Mouse (Mus musculus) C2C12 (cell line): Measurements from ENCODE around the gene Gm20388. TPM values are rescaled to one million over a fixed set of nuclear protein-coding genes. Genes with fewer than 3 reads are reported as not detected.

Source experiments
- H3K27me3 ChIP-seq: one replicate; pipeline ENCODE4 v1.6.1; 2011; ENCODE audit not compliant: control insufficient read depth, insufficient read depth, insufficient read length
- H3K36me3 ChIP-seq: one replicate; pipeline ENCODE4 v1.6.1; 2011; ENCODE audit not compliant: control insufficient read depth, insufficient read depth
- H3K4me3 ChIP-seq: one replicate; pipeline ENCODE4 v1.5.1; 2011; ENCODE audit warnings: mild to moderate bottlenecking, control low read depth; ENCODE audit not compliant: poor library complexity, insufficient read depth, severe bottlenecking
- H3K79me2 ChIP-seq: one replicate; pipeline ENCODE4 v1.6.1; 2011; ENCODE audit not compliant: control insufficient read depth, insufficient read depth
- H3K79me3 ChIP-seq: one replicate; pipeline ENCODE4 v1.6.1; 2011; ENCODE audit warnings: low read depth, control low read depth
- H3ac ChIP-seq: one replicate; pipeline ENCODE3; 2011; ENCODE audit warnings: low read depth; ENCODE audit not compliant: control insufficient read depth, insufficient read length
- CEBPB ChIP-seq: IDR thresholded peaks from one replicate; pipeline ENCODE4 v1.6.1; 2011; ENCODE audit warnings: low read depth, mild to moderate bottlenecking, control low read depth, moderate library complexity
- CTCF ChIP-seq: IDR thresholded peaks from one replicate; pipeline ENCODE4 v1.5.1; 2011; ENCODE audit not compliant: control insufficient read depth, insufficient read depth, insufficient read length
- FOSL1 ChIP-seq: IDR thresholded peaks from one replicate; pipeline ENCODE4 v1.8.0; 2011; ENCODE audit warnings: mild to moderate bottlenecking, low read length; ENCODE audit not compliant: poor library complexity, insufficient read depth, severe bottlenecking
- MAX ChIP-seq: IDR thresholded peaks from one replicate; pipeline ENCODE4 v1.6.1; 2011; ENCODE audit warnings: mild to moderate bottlenecking, control low read depth
- MYOD1 ChIP-seq: IDR thresholded peaks from one replicate; pipeline ENCODE4 v1.6.1; 2011; ENCODE audit warnings: low read depth; ENCODE audit not compliant: control insufficient read depth, insufficient read length
- MYOG ChIP-seq: IDR thresholded peaks from one replicate; pipeline ENCODE4 v1.6.1; 2011; ENCODE audit not compliant: control insufficient read depth, insufficient read length; ENCODE audit errors: extremely low read depth
- USF1 ChIP-seq: IDR thresholded peaks from one replicate; pipeline ENCODE4 v1.6.1; 2011; ENCODE audit warnings: low read depth, mild to moderate bottlenecking, control low read depth, moderate library complexity
- polyA plus RNA-seq: library from polyadenylated mRNA; unstranded; fragments of >200 nt; fragmentation: generic; extraction: Trizol; gene quantifications from one replicate; pipeline ENCODE4 v1.2.1, GENCODE M21; 2012; ENCODE audit warnings: missing spikeins

Gm20388 gene
- polyA plus RNA-seq, 1 experiment = 15.0 TPM

- no peak for TF ChIP-seq MYOD1
- TF ChIP-seq CEBPB = no peak
- TF ChIP-seq USF1 = no peak
- no peak for TF ChIP-seq MAX
- TF ChIP-seq MYOG = no peak
- TF ChIP-seq FOSL1 = no peak
Measured at GRCm38 (mm10) chr8:121804829-121805228, 1894.2 kb downstream of the Gm20388 start.

GRCm38 (mm10) chr8:121806126-121806525 lies 1895.5 kb downstream of the Gm20388 start:
- no peaks in the 10 kb centered on the region for H3K79me3 ChIP-seq
- TF ChIP-seq FOSL1 (no peak), MYOG (no peak), MAX (no peak), MYOD1 (no peak), CEBPB (no peak), USF1 (no peak), CTCF (no peak)
- peaks cover 18% of the 10 kb centered on the region for H3K36me3 ChIP-seq
- no peak overlapping the region for H3ac ChIP-seq
- no peaks in the 10 kb centered on the region for H3K79me2 ChIP-seq
- no peak overlapping the region for H3K4me3 ChIP-seq
- no peaks in the 10 kb centered on the region for H3K27me3 ChIP-seq

More at GRCm38 (mm10) chr8:121804829-121805228, 1894.2 kb downstream of the Gm20388 start:
- Histone ChIP-seq H3K27me3 (no peaks in the 10 kb centered on the region), H3K36me3 (peaks cover 16% of the 10 kb centered on the region), H3K79me2 (no peaks in the 10 kb centered on the region), H3ac (no peak overlapping the region), H3K4me3 (no peak overlapping the region), H3K79me3 (no peaks in the 10 kb centered on the region)

- TF ChIP-seq MYOG (no peak), USF1 (no peak), CEBPB (no peak), FOSL1 (no peak), MYOD1 (no peak), CTCF (no peak), MAX (no peak)
- Histone ChIP-seq H3K79me2 (no peaks in the 10 kb centered on the region), H3K27me3 (no peaks in the 10 kb centered on the region), H3K4me3 (no peak overlapping the region), H3K79me3 (no peaks in the 10 kb centered on the region), H3ac (no peak overlapping the region), H3K36me3 (peaks cover 26% of the 10 kb centered on the region)
Measured at GRCm38 (mm10) chr8:121808032-121808431, 1897.4 kb downstream of the Gm20388 start.

- H3K27me3 ChIP-seq = no peaks in the 10 kb centered on the region
- peaks cover 27% of the 10 kb centered on the region for H3K36me3 ChIP-seq
- H3K4me3 ChIP-seq = no peak overlapping the region
- no peak overlapping the region for H3ac ChIP-seq
- no peaks in the 10 kb centered on the region for H3K79me2 ChIP-seq
- H3K79me3 ChIP-seq = no peaks in the 10 kb centered on the region
- TF ChIP-seq CTCF = no peak
- no peak for TF ChIP-seq FOSL1
Measured at GRCm38 (mm10) chr8:121809524-121810155, 1899.0 kb downstream of the Gm20388 start.

GRCm38 (mm10) chr8:121811502-121811901 lies 1900.9 kb downstream of the Gm20388 start:
- H3K36me3 ChIP-seq = peaks cover 16% of the 10 kb centered on the region
- no peaks in the 10 kb centered on the region for H3K27me3 ChIP-seq
- H3K79me3 ChIP-seq = no peaks in the 10 kb centered on the region
- no peak overlapping the region for H3K4me3 ChIP-seq
- no peak overlapping the region for H3ac ChIP-seq
- TF ChIP-seq MAX (no peak), USF1 (no peak), MYOD1 (no peak), FOSL1 (no peak), MYOG (no peak), CEBPB (no peak), CTCF (no peak)
- no peaks in the 10 kb centered on the region for H3K79me2 ChIP-seq

- Histone ChIP-seq H3K4me3 (no peak overlapping the region), H3K27me3 (no peaks in the 10 kb centered on the region), H3K79me2 (no peaks in the 10 kb centered on the region), H3K36me3 (peaks cover 16% of the 10 kb centered on the region), H3K79me3 (no peaks in the 10 kb centered on the region), H3ac (no peak overlapping the region)
- TF ChIP-seq MYOD1 = no peak
- TF ChIP-seq CEBPB = no peak
- no peak for TF ChIP-seq MAX
- TF ChIP-seq FOSL1 = no peak
- no peak for TF ChIP-seq MYOG
- no peak for TF ChIP-seq CTCF
- TF ChIP-seq USF1 = no peak
Measured at GRCm38 (mm10) chr8:121811931-121812570, 1901.4 kb downstream of the Gm20388 start.
